Mouse (Mus musculus): ENCODE data around the gene Dgke. TPM values are rescaled to one million over a fixed set of nuclear protein-coding genes. Genes with fewer than 3 reads are reported as not detected.
A peak's percentile ranks its signal among the peaks of the same experiment; 100 is the strongest.

Dgke gene
- polyA plus RNA-seq, 1 experiment from 2014 or later, result 8.7 TPM

- H3K4me1 ChIP-seq (ENCODE audit: control insufficient read depth, insufficient read depth, low read length), result peaks cover 5% of the 10 kb centered on the region
- no peaks in the 10 kb centered on the region for H3K36me3 ChIP-seq (ENCODE audit: control insufficient read depth, insufficient read depth)
- peak overlapping the region; percentile 13; the same call in 1 of the 2 replicates for H3K27ac ChIP-seq (ENCODE audit: low read length)
- no peaks in the 10 kb centered on the region for H3K9me3 ChIP-seq (replicated peaks; ENCODE audit: control insufficient read depth, low read length)
- WGBS, result 76% methylated on average over 16 of the region's 16 CpGs
- H3K9ac ChIP-seq (ENCODE audit: low read length), result no peak overlapping the region
- H3K4me2 ChIP-seq (ENCODE audit: low read depth, low read length), result no peak overlapping the region
- H3K4me3 ChIP-seq (ENCODE audit: low read length), result no peak overlapping the region
- ATAC-seq (replicated peaks; ENCODE audit: extremely low read depth, insufficient read depth, low FRiP score), result no peak
- H3K27me3 ChIP-seq (ENCODE audit: control insufficient read depth, insufficient read depth, low read length), result no peaks in the 10 kb centered on the region
Observed at GRCm38 (mm10) chr11:89078996-89079680, 12.5 kb upstream of the Dgke start.

GRCm38 (mm10) chr11:89078305-89078704 is 11.7 kb upstream of the Dgke start:
- Histone ChIP-seq H3K9me3 (replicated peaks; ENCODE audit: control insufficient read depth, low read length) (no peaks in the 10 kb centered on the region), H3K36me3 (ENCODE audit: control insufficient read depth, insufficient read depth) (no peaks in the 10 kb centered on the region), H3K4me2 (ENCODE audit: low read depth, low read length) (no peak overlapping the region), H3K4me3 (ENCODE audit: low read length) (no peak overlapping the region), H3K9ac (ENCODE audit: low read length) (no peak overlapping the region), H3K4me1 (ENCODE audit: control insufficient read depth, insufficient read depth, low read length) (peaks cover 5% of the 10 kb centered on the region), H3K27me3 (ENCODE audit: control insufficient read depth, insufficient read depth, low read length) (no peaks in the 10 kb centered on the region), H3K27ac (ENCODE audit: low read length) (peak overlapping the region; percentile 13)
- WGBS, result 81% methylated on average over 3 of the region's 3 CpGs
- no peak for ATAC-seq (replicated peaks; ENCODE audit: extremely low read depth, insufficient read depth, low FRiP score)

- WGBS, result 74% methylated on average over 8 of the region's 8 CpGs
- Histone ChIP-seq H3K4me1 (ENCODE audit: control insufficient read depth, insufficient read depth, low read length) (peaks cover 5% of the 10 kb centered on the region), H3K9me3 (replicated peaks; ENCODE audit: control insufficient read depth, low read length) (no peaks in the 10 kb centered on the region), H3K36me3 (ENCODE audit: control insufficient read depth, insufficient read depth) (no peaks in the 10 kb centered on the region), H3K9ac (ENCODE audit: low read length) (no peak overlapping the region), H3K27me3 (ENCODE audit: control insufficient read depth, insufficient read depth, low read length) (no peaks in the 10 kb centered on the region), H3K4me3 (ENCODE audit: low read length) (no peak overlapping the region), H3K4me2 (ENCODE audit: low read depth, low read length) (no peak overlapping the region), H3K27ac (ENCODE audit: low read length) (peak overlapping the region; percentile 67)
- ATAC-seq (replicated peaks; ENCODE audit: extremely low read depth, insufficient read depth, low FRiP score), result peak; percentile 61
Observed at GRCm38 (mm10) chr11:89077601-89078000, 11.0 kb upstream of the Dgke start.

- Histone ChIP-seq H3K9ac (ENCODE audit: low read length) (no peak overlapping the region), H3K9me3 (replicated peaks; ENCODE audit: control insufficient read depth, low read length) (no peaks in the 10 kb centered on the region), H3K27ac (ENCODE audit: low read length) (peak overlapping the region; percentile 67), H3K27me3 (ENCODE audit: control insufficient read depth, insufficient read depth, low read length) (no peaks in the 10 kb centered on the region), H3K4me3 (ENCODE audit: low read length) (no peak overlapping the region), H3K4me1 (ENCODE audit: control insufficient read depth, insufficient read depth, low read length) (peaks cover 5% of the 10 kb centered on the region), H3K36me3 (ENCODE audit: control insufficient read depth, insufficient read depth) (no peaks in the 10 kb centered on the region), H3K4me2 (ENCODE audit: low read depth, low read length) (no peak overlapping the region)
- ATAC-seq (replicated peaks; ENCODE audit: extremely low read depth, insufficient read depth, low FRiP score), result no peak
- WGBS, result 53% methylated on average over 4 of the region's 4 CpGs
Observed at GRCm38 (mm10) chr11:89076370-89076821, 9.7 kb upstream of the Dgke start.

GRCm38 (mm10) chr11:89074783-89075413 is 8.2 kb upstream of the Dgke start:
- ATAC-seq (replicated peaks; ENCODE audit: extremely low read depth, insufficient read depth, low FRiP score), result no peak
- peaks cover 5% of the 10 kb centered on the region for H3K4me1 ChIP-seq (ENCODE audit: control insufficient read depth, insufficient read depth, low read length)
- no peak overlapping the region for H3K27ac ChIP-seq (ENCODE audit: low read length)
- no peak overlapping the region for H3K4me2 ChIP-seq (ENCODE audit: low read depth, low read length)
- no peaks in the 10 kb centered on the region for H3K9me3 ChIP-seq (replicated peaks; ENCODE audit: control insufficient read depth, low read length)
- H3K36me3 ChIP-seq (ENCODE audit: control insufficient read depth, insufficient read depth), result no peaks in the 10 kb centered on the region
- H3K27me3 ChIP-seq (ENCODE audit: control insufficient read depth, insufficient read depth, low read length), result no peaks in the 10 kb centered on the region
- WGBS, result 66% methylated on average over 19 of the region's 19 CpGs
- H3K9ac ChIP-seq (ENCODE audit: low read length), result no peak overlapping the region
- no peak overlapping the region for H3K4me3 ChIP-seq (ENCODE audit: low read length)

- Histone ChIP-seq H3K9me3 (replicated peaks; ENCODE audit: control insufficient read depth, low read length) (no peaks in the 10 kb centered on the region), H3K27ac (ENCODE audit: low read length) (no peak within 1 kb of the TSS), H3K4me3 (ENCODE audit: low read length) (no peak within 1 kb of the TSS), H3K4me1 (ENCODE audit: control insufficient read depth, insufficient read depth, low read length) (peaks cover 9% of the 10 kb centered on the region), H3K9ac (ENCODE audit: low read length) (no peak within 1 kb of the TSS), H3K27me3 (ENCODE audit: control insufficient read depth, insufficient read depth, low read length) (no peaks in the 10 kb centered on the region), H3K36me3 (ENCODE audit: control insufficient read depth, insufficient read depth) (no peaks in the 10 kb centered on the region), H3K4me2 (ENCODE audit: low read depth, low read length) (no peak within 1 kb of the TSS)
- WGBS, result 73% methylated on average over 8 of the region's 8 CpGs
- no peak for ATAC-seq (replicated peaks; ENCODE audit: extremely low read depth, insufficient read depth, low FRiP score)
Observed at GRCm38 (mm10) chr11:89073541-89073940, 6.9 kb upstream of the Dgke start, which contains the start of gene Gm525. TSS of gene Gm525 (plus strand) at chr11:89073841.

GRCm38 (mm10) chr11:89071522-89071921 is 4.9 kb upstream of the Dgke start:
- no peak overlapping the region for H3K4me3 ChIP-seq (ENCODE audit: low read length)
- peaks cover 21% of the 10 kb centered on the region for H3K4me1 ChIP-seq (ENCODE audit: control insufficient read depth, insufficient read depth, low read length)
- no peak overlapping the region for H3K9ac ChIP-seq (ENCODE audit: low read length)
- WGBS, result 73% methylated on average over 5 of the region's 5 CpGs
- ATAC-seq (replicated peaks; ENCODE audit: extremely low read depth, insufficient read depth, low FRiP score), result no peak
- H3K27me3 ChIP-seq (ENCODE audit: control insufficient read depth, insufficient read depth, low read length), result no peaks in the 10 kb centered on the region
- H3K9me3 ChIP-seq (replicated peaks; ENCODE audit: control insufficient read depth, low read length), result no peaks in the 10 kb centered on the region
- H3K4me2 ChIP-seq (ENCODE audit: low read depth, low read length), result no peak overlapping the region
- no peaks in the 10 kb centered on the region for H3K36me3 ChIP-seq (ENCODE audit: control insufficient read depth, insufficient read depth)
- no peak overlapping the region for H3K27ac ChIP-seq (ENCODE audit: low read length)

GRCm38 (mm10) chr11:89069303-89069702 is 2.7 kb upstream of the Dgke start:
- peaks cover 17% of the 10 kb centered on the region for H3K4me1 ChIP-seq (ENCODE audit: control insufficient read depth, insufficient read depth, low read length)
- no peaks in the 10 kb centered on the region for H3K27me3 ChIP-seq (ENCODE audit: control insufficient read depth, insufficient read depth, low read length)
- no peak overlapping the region for H3K4me3 ChIP-seq (ENCODE audit: low read length)
- WGBS, result 23% methylated on average over 6 of the region's 6 CpGs
- no peak overlapping the region for H3K27ac ChIP-seq (ENCODE audit: low read length)
- no peak for ATAC-seq (replicated peaks; ENCODE audit: extremely low read depth, insufficient read depth, low FRiP score)
- no peaks in the 10 kb centered on the region for H3K9me3 ChIP-seq (replicated peaks; ENCODE audit: control insufficient read depth, low read length)
- no peak overlapping the region for H3K9ac ChIP-seq (ENCODE audit: low read length)
- H3K36me3 ChIP-seq (ENCODE audit: control insufficient read depth, insufficient read depth), result no peaks in the 10 kb centered on the region
- no peak overlapping the region for H3K4me2 ChIP-seq (ENCODE audit: low read depth, low read length)

- no peak overlapping the region for H3K4me3 ChIP-seq (ENCODE audit: low read length)
- peak; percentile 54; the same call in 1 of the 2 replicates for ATAC-seq (replicated peaks; ENCODE audit: extremely low read depth, insufficient read depth, low FRiP score)
- no peak overlapping the region for H3K9ac ChIP-seq (ENCODE audit: low read length)
- H3K36me3 ChIP-seq (ENCODE audit: control insufficient read depth, insufficient read depth), result no peaks in the 10 kb centered on the region
- no peak overlapping the region; the same call in 1 of the 2 replicates for H3K27ac ChIP-seq (ENCODE audit: low read length)
- H3K9me3 ChIP-seq (replicated peaks; ENCODE audit: control insufficient read depth, low read length), result no peaks in the 10 kb centered on the region
- 68% methylated on average over 14 of the region's 14 CpGs for WGBS
- H3K4me2 ChIP-seq (ENCODE audit: low read depth, low read length), result peak overlapping the region; percentile 9; the same call in 1 of the 2 replicates
- peaks cover 17% of the 10 kb centered on the region for H3K4me1 ChIP-seq (ENCODE audit: control insufficient read depth, insufficient read depth, low read length)
- no peaks in the 10 kb centered on the region for H3K27me3 ChIP-seq (ENCODE audit: control insufficient read depth, insufficient read depth, low read length)
Observed at GRCm38 (mm10) chr11:89068649-89069048, 2.0 kb upstream of the Dgke start.

All from heart, embryonic 16.5 days (tissue).